Mouse (Mus musculus) limb, embryonic 15.5 days (tissue): ENCODE data around the gene Inpp5f. TPM values are rescaled to one million over a fixed set of nuclear protein-coding genes. Genes with fewer than 3 reads are reported as not detected.

Experiments used
- ATAC-seq: fragments of 200-750 bp; cut with Nextera tagmentation; 2 replicates; pipeline ENCODE4 v1.8.0; 2017; ENCODE audit warnings: low read depth, moderate TSS enrichment; ENCODE audit not compliant: insufficient number of reproducible peaks, low FRiP score, low TSS enrichment
- H3K27ac ChIP-seq: fragments of 300-500 bp; sonication (generic); 2 replicates; pipeline ENCODE4 v1.5.1; 2015; ENCODE audit warnings: moderate library complexity, mild to moderate bottlenecking, inconsistent platforms
- H3K27me3 ChIP-seq: fragments of 300-500 bp; sonication (generic); 2 replicates; pipeline ENCODE4 v1.6.1; 2015; ENCODE audit warnings: inconsistent platforms
- H3K36me3 ChIP-seq: fragments of 300-500 bp; sonication (generic); 2 replicates; pipeline ENCODE4 v1.6.1; 2015; ENCODE audit warnings: inconsistent platforms
- H3K4me1 ChIP-seq: fragments of 300-500 bp; sonication (generic); 2 replicates; pipeline ENCODE4 v1.6.1; 2015; ENCODE audit warnings: inconsistent platforms
- H3K4me2 ChIP-seq: fragments of 300-500 bp; sonication (generic); 2 replicates; pipeline ENCODE4 v1.6.1; 2015; ENCODE audit warnings: mild to moderate bottlenecking, inconsistent platforms
- H3K4me3 ChIP-seq: fragments of 300-500 bp; sonication (generic); 2 replicates; pipeline ENCODE4 v1.5.1; 2015; ENCODE audit warnings: mild to moderate bottlenecking, inconsistent platforms
- H3K9ac ChIP-seq: fragments of 300-500 bp; sonication (generic); 2 replicates; pipeline ENCODE4 v1.6.1; 2015; ENCODE audit warnings: inconsistent platforms
- H3K9me3 ChIP-seq: fragments of 300-500 bp; sonication (generic); 2 replicates; pipeline ENCODE4 v1.6.1; 2016; ENCODE audit warnings: inconsistent platforms
- WGBS: fragments of 180-500 bp; shearing (Covaris S2); methylation state at CpG from one replicate; pipeline ENCODE4 v1.1.7; 2015; 5-methylcytosine and 5-hydroxymethylcytosine counted together
- polyA plus RNA-seq: library from polyadenylated mRNA; unstranded; fragments of >200 nt; fragmentation: Nextera tagmentation; extraction: Ambion mirVana; gene quantifications from 2 replicates; pipeline ENCODE4 v1.2.1, GENCODE M21; 2015

Inpp5f gene
- polyA plus RNA-seq, 1 experiment from 2014 or later, result 16.9 TPM

DNA sequence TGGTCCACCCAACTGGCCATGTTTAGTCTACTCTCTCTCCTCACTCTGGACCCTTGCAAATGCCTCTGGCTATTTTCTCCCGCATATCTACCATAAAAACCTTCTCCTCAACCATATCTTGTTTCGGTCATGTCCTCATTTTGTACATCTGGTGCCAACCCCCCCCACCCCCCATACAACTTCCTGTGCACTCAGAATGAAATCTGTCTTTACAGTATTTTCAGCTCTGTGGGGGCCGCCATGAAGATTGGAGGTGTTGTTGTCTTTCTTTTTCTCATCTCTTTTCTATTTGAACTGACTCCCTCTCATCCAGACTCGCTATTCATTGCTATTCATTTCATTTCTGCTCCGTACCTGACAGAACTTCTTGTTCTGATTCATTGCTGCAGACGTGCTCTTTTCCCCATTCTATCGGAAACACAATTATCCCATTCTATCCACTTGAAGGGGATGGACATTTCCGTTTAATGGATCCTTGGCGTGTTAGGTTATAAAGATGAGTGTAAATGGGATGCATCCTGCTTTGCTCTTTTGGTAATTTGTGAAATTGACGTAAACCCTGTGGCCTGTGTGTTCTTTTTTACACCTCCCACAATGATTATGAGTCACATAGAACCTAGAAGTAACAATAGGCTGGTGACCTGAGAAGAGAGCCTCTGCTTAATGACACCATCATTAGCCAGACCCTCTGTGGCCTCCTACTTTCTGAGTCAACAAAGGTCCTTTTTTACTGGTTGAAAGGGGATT is 32.8 kb upstream of the Inpp5f start:
- WGBS, result 79% methylated on average over 10 of the region's 10 CpGs
- ATAC-seq, result no peak
- no peak overlapping the region for H3K4me3 ChIP-seq
- H3K9ac ChIP-seq, result no peak overlapping the region
- H3K27me3 ChIP-seq, result no peaks in the 10 kb centered on the region
- H3K36me3 ChIP-seq, result no peaks in the 10 kb centered on the region
- H3K4me1 ChIP-seq, result no peaks in the 10 kb centered on the region
- no peaks in the 10 kb centered on the region for H3K9me3 ChIP-seq
- H3K4me2 ChIP-seq, result no peak overlapping the region
- no peak overlapping the region for H3K27ac ChIP-seq

DNA sequence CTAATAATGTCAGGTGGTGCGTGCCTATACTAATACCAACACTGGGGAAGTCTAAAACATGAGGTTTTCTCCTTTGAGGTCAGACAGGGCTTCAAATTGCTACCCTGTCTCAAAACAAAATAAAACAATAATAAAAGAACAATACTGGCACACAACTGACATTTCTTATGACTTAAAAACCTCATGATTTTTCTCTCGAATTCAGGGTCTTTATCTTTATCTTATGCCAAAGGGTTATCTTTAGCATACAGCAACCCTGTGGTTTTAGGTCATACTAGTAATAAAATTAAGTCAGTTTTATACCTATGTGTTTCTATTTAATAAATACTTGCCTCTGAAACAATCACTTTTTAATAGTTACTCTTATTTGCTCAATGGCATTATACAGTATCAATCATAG is 31.7 kb upstream of the Inpp5f start:
- H3K4me3 ChIP-seq, result no peak overlapping the region

DNA sequence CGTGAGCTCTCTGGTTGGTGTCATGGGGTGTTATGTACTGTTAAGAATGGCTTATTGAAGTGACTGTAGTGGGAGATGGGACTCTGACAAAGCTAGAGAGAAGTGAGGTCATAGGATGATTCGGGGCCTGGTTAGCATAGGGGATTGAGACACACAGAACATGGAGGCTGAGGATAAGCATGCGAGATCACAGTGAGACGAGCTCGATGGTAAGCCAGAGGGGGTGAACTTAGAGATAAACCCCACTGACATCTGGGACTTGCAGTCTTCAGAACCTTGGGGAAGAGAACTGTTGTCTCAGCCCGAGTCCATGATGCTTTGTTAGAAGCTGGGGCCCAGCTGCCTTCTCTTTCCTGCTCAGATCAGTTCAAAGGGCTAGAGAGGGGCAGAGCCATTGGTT is 30.8 kb upstream of the Inpp5f start:
- no peak for ATAC-seq
- Histone ChIP-seq H3K4me1 (no peaks in the 10 kb centered on the region), H3K36me3 (no peaks in the 10 kb centered on the region), H3K27ac (no peak overlapping the region), H3K4me2 (no peak overlapping the region), H3K4me3 (no peak overlapping the region), H3K27me3 (no peaks in the 10 kb centered on the region), H3K9me3 (no peaks in the 10 kb centered on the region), H3K9ac (no peak overlapping the region)
- 93% methylated on average over 6 of the region's 6 CpGs for WGBS

More for the DNA sequence above, 31.7 kb upstream of the Inpp5f start:
- Histone ChIP-seq H3K27ac (no peak overlapping the region), H3K27me3 (no peaks in the 10 kb centered on the region), H3K36me3 (no peaks in the 10 kb centered on the region), H3K4me2 (no peak overlapping the region), H3K9me3 (no peaks in the 10 kb centered on the region), H3K4me1 (no peaks in the 10 kb centered on the region), H3K9ac (no peak overlapping the region)
- 82% methylated on average over 2 of the region's 2 CpGs for WGBS
- ATAC-seq, result no peak

DNA sequence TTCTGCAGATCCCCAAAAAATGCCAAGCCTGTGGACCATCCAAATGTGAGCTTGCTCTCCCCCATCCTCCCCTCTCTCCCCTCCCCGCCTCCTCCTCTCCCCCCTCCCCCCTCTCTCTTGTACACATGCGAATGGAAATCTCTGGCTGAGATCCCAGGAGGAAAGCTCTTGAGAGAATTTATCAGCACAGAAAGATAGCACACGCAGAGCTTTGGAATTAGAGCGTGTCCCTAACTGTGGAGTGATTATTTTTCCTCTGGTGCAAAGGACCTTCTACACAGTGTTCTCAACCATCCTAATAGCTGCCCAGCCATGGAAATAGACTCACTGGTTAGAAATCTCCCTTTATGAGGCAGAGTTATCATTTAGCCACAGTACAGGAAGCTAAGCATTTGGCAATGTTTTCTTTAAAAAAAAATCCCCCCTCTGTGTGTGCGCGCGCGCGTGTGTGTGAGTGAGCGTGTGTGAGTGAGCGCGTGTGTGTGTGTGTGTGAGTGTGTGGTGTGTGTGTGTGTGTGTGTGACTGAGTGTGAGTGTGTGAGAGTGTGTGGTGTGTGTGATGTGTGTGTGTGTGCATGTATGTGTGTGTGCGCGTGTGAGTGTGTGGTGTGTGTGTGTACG is 29.2 kb upstream of the Inpp5f start:
- Histone ChIP-seq H3K4me2 (no peak overlapping the region), H3K4me3 (no peak overlapping the region), H3K27me3 (no peaks in the 10 kb centered on the region), H3K9me3 (no peaks in the 10 kb centered on the region), H3K9ac (no peak overlapping the region), H3K36me3 (no peaks in the 10 kb centered on the region), H3K27ac (no peak overlapping the region), H3K4me1 (no peaks in the 10 kb centered on the region)
- no peak for ATAC-seq
- 82% methylated on average over 14 of the region's 15 CpGs for WGBS

DNA sequence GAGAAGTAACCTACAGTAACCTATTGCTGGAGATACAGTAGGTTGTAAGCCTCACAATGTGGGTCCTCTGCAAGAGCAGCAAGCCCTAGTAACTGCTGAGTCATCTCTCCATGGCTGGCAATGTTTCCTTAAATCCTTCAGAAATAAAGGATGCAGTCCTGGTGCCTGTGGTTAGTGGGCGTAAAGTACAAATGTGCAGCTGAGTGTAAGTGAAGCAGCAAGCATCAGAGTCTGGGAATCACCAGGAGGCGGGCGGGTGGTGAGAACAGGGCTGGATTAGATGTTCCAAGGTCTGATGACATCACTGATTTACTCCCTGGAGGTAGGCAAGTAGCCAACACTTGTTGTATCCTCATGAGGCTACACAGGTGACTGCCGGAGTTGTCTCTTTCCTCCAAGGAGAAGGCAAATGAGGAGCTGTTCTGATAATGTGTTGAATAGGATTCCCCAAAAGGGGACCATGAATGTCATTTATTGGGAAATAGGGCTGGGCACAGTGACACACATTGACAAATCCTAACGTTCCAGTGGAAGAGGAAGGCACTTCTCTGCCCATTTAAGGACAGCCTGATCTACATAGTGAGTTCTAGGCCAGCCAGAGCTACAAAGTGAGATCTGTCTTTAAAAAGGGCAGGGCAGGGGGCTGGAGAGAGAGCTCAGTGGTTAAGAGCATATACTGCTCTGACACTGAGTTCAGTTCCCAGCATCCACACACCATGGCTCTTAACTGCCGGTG is 27.7 kb upstream of the Inpp5f start:
- no peaks in the 10 kb centered on the region for H3K9me3 ChIP-seq
- H3K9ac ChIP-seq, result no peak overlapping the region
- H3K4me1 ChIP-seq, result no peaks in the 10 kb centered on the region
- no peak for ATAC-seq
- H3K27ac ChIP-seq, result no peak overlapping the region
- H3K27me3 ChIP-seq, result no peaks in the 10 kb centered on the region
- H3K36me3 ChIP-seq, result no peaks in the 10 kb centered on the region
- 70% methylated on average over 6 of the region's 6 CpGs for WGBS
- H3K4me3 ChIP-seq, result no peak overlapping the region
- H3K4me2 ChIP-seq, result no peak overlapping the region

DNA sequence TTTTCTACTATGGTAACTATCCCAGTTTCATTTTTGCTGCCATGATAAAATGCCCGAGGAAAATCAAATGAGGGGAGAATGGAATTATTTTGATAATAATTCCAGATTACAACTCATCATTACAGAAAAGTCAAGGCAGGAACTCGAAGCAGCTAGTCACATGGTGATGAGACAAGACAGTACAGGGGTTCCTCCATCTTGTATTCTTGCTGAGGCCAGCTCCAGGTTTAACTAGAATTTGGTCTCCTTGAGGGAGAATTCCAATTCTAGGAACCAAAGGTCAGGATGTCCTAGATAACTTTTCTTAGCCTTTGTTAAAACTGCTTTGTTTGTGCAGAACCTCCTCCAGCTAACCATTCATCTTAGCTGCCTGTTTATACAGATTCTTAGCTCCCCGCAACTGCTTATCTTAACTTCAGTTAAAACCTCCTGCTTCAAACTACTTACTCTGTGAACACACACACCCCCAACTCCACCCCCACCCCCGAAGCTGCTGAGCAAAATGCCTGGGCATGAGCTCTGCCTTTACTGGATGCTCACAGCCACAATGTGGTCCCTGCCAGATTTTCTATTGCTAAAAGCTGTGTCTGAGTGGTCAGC is 23.7 kb upstream of the Inpp5f start:
- Histone ChIP-seq H3K4me3 (no peak overlapping the region), H3K4me1 (peaks cover 10% of the 10 kb centered on the region), H3K9me3 (no peaks in the 10 kb centered on the region), H3K36me3 (no peaks in the 10 kb centered on the region), H3K9ac (no peak overlapping the region), H3K4me2 (no peak overlapping the region), H3K27me3 (no peaks in the 10 kb centered on the region), H3K27ac (no peak overlapping the region)
- ATAC-seq, result no peak
- WGBS, result 72% methylated on average over 4 of the region's 4 CpGs

DNA sequence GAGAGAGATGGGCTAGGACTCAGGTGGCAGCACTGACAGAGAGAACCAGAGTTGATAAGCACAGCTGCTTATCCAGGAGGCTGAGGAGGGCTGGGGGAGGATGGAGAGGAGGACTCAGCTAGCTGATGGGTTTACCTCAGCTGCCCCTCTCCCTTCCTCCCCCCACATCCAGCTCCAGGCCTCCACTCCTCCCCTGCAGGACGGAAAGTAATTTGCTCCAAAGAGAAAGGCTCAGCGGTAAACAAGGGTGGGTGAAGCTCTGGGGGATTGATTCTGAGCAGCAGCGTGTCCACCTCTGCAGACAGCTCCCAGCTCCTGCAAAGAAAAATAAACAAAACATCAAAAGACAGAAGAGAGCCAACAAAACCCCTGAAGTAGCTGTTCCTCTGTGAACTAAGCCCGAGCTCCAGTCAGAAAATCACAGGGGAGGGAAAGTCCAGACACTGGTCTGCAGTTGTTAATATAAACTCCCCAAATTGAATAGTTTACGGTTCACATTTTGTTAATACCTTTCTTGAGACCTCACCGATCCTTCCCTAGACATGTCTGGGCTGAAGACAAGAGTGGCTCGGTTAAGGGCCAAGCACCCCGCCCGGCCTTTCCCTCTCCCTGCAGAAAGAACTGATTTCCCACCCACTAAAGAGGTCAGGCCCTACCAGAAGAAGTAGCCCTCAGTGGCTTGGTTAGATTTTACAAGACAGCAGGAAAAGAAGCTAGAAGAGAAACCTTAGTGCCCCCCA is 19.6 kb upstream of the Inpp5f start:
- Histone ChIP-seq H3K27ac (peak overlapping the region; percentile 68; the same call in 1 of the 2 replicates), H3K9me3 (no peaks in the 10 kb centered on the region), H3K4me2 (no peak overlapping the region; the same call in 1 of the 2 replicates), H3K36me3 (no peaks in the 10 kb centered on the region), H3K4me3 (no peak overlapping the region), H3K9ac (0 out of 2 replicates have a peak overlapping the region, but pooled peaks have one; percentile 10), H3K4me1 (peaks cover 15% of the 10 kb centered on the region), H3K27me3 (no peaks in the 10 kb centered on the region)
- peak; percentile 24; the same call in 1 of the 2 replicates for ATAC-seq
- 21% methylated on average over 9 of the region's 9 CpGs for WGBS

DNA sequence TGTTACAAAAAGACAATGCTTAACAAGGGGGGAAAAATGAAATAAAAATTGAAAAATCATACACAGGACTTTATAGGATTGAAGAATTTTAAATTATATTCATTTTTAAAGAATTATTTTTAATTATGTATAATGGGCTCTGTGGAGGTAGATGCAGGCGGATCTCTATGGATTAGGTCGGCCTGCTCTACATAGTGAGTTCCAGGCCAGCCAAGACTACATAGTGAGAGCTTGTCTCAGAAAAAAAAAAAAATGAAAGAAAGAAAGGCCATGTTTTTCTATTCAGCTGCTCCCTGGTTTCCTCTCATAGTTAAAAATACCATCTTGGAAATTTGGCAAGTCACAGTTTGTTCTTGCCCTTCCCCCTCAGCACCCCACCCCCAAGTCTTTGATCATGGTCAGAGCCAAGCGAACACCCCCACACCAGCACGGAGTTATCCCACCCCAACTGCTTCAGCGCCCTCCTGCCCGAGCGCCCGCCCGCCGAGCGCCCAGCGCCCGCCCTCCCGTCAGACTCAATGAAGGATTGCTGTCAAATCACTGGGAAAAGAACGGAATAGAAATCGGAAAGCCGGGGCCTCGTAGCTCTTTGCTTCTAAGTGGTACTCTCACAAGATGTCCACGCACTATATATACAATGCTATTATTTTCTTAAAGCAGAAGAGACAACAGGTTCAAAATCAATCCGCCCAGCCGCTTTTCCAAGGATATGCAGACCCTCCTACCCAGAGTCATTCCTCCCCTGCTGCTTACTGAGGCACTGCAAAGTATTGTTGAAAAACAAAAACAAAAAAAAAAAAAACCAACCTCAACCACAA is 18.8 kb upstream of the Inpp5f start:
- Histone ChIP-seq H3K9ac (no peak overlapping the region), H3K36me3 (no peaks in the 10 kb centered on the region), H3K4me2 (peak overlapping the region; percentile 47), H3K27me3 (no peaks in the 10 kb centered on the region), H3K4me1 (peaks cover 15% of the 10 kb centered on the region), H3K4me3 (peak overlapping the region; percentile 24), H3K9me3 (no peaks in the 10 kb centered on the region), H3K27ac (peak overlapping the region; percentile 68)
- no peak for ATAC-seq
- WGBS, result 9% methylated on average over 21 of the region's 21 CpGs

DNA sequence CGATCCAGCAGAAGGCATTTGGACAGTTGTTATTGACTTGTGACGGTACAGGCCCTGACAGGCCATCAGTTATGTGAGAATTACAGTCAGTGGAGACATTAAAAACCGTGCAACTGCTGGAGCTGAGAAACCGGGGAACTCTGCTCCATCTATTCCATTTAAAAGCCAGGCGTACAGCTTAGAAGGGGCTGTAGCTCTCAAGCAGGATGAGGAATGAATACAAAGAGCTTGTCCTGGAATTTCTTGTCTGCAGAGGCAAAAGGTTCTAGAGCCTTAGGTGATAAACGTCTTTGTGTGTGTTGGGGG is 18.2 kb upstream of the Inpp5f start:
- H3K27ac ChIP-seq, result peak overlapping the region; percentile 68
- WGBS, result 17% methylated on average over 6 of the region's 6 CpGs

DNA sequence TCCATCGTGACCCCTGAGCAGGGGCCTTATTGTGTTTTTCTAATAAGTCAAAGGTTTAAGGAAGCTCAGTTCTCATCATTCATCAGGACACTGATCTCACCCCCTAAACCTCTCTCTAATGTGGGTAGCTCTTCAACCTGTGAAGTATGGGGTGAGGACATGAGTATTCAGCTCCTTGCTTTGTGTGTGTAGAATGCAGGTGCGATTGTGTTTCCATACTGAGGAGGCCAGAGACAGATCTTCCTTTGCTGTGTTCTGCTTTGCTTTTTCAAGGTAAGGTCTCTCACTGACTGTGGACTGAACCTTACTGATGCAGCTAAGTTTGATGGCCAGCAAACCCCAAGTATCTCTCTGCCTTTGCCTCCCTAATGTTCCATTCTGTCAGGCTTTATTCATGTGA is 14.9 kb upstream of the Inpp5f start:
- H3K4me1 ChIP-seq, result peaks cover 13% of the 10 kb centered on the region
- no peaks in the 10 kb centered on the region for H3K9me3 ChIP-seq
- no peak overlapping the region for H3K27ac ChIP-seq
- no peak overlapping the region for H3K4me2 ChIP-seq
- no peaks in the 10 kb centered on the region for H3K27me3 ChIP-seq
- H3K4me3 ChIP-seq, result no peak overlapping the region
- H3K9ac ChIP-seq, result no peak overlapping the region
- 93% methylated on average over 2 of the region's 2 CpGs for WGBS
- ATAC-seq, result no peak
- no peaks in the 10 kb centered on the region for H3K36me3 ChIP-seq

More for the DNA sequence above, 18.2 kb upstream of the Inpp5f start:
- H3K4me3 ChIP-seq, result peak overlapping the region; percentile 24; the same call in 1 of the 2 replicates
- no peaks in the 10 kb centered on the region for H3K27me3 ChIP-seq
- H3K9me3 ChIP-seq, result no peaks in the 10 kb centered on the region
- H3K36me3 ChIP-seq, result no peaks in the 10 kb centered on the region
- ATAC-seq, result no peak
- peak overlapping the region; percentile 47 for H3K4me2 ChIP-seq
- no peak overlapping the region for H3K9ac ChIP-seq
- peaks cover 15% of the 10 kb centered on the region for H3K4me1 ChIP-seq

DNA sequence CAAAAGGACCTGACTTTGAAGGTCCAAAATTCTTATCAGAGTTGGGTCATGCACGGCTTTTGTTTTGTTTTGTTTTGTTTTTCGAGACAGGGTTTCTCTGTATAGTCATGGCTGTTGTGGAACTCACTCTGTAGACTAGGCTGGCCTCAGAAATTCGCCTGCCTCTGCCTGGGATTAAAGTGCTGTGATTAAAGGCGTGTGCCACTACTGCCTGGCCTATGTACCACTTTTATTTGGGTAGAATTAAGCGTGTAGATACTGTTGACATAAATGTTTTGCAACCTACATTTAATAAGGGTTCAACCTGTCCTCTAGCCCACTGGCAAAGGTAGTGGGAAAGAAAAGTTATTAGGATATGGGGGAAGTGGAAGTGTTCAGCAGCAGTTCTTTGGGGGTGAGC is 12.1 kb upstream of the Inpp5f start:
- Histone ChIP-seq H3K27ac (no peak overlapping the region), H3K4me2 (no peak overlapping the region), H3K27me3 (no peaks in the 10 kb centered on the region), H3K4me1 (no peaks in the 10 kb centered on the region), H3K9me3 (no peaks in the 10 kb centered on the region), H3K4me3 (no peak overlapping the region), H3K9ac (no peak overlapping the region), H3K36me3 (no peaks in the 10 kb centered on the region)
- WGBS, result 77% methylated on average over 5 of the region's 5 CpGs
- ATAC-seq, result no peak
